Mouse (Mus musculus) thymus, adult 18-20 months (tissue): Measurements from ENCODE around the gene Pcsk1n.

Experiments used
- DNase-seq, 2 experiments: peaks; one replicate each; pipeline ENCODE4 v3.0.0; 2022; ENCODE audit warnings: mixed read lengths in 2 of 2

The Pcsk1n gene

GRCm38 (mm10) chrX:7947108-7947899 is 27.7 kb downstream of the Pcsk1n start, which contains the start of gene Hdac6:
TSS of gene Hdac6 (minus strand) at chrX:7947889.
- peak in 1 of 2 experiments; percentile 14 for DNase-seq

DNA sequence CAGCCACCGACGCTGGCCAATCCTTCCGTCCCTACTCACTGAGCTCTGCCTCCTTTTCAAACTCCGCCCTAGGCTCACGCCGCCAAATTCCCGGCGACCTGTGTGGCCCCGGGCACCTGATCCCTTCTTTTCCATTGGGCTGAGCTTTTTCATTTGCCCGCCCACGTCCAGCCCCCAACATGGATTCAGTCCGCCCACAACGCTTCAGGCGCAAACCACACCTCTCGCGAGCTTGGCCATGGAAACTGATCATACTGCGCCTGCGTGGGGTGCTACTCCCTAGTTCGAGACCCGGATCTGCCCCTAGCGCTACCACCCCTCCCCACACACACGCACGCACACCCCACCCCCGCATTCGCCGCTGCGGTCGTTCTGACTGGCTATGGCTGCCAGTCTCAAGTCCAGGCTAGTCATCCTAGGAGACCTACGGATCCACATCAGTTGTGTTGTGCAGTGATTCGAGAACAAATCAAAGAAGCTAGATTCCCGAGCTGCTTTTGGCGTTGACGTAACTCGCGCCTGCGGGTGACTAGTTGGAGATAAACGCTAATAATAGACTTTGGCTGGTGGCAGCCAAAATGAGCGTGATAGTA is 28.4 kb downstream of the Pcsk1n start:
- DNase-seq: peak; percentile 65 to 82

DNA sequence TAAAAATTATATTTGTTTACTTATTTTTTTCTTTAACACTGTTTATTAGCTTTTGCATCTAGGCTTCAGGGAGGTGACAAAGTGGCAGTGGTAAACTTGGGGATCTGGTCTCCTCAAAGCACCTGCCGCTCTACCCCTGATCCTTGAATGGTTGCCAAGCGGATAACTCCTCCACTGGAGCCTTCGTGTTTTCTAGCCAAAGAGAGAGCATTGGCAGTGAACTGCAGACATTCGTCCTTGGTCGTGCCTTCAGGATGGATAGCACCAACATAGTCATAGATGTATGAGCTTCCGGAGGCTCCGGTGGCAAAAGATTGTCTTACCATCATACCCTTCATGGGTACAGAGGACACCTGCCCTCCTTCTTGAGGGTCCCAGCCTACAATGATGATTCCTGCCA is 30.5 kb downstream of the Pcsk1n start:
- no peak for DNase-seq

DNA sequence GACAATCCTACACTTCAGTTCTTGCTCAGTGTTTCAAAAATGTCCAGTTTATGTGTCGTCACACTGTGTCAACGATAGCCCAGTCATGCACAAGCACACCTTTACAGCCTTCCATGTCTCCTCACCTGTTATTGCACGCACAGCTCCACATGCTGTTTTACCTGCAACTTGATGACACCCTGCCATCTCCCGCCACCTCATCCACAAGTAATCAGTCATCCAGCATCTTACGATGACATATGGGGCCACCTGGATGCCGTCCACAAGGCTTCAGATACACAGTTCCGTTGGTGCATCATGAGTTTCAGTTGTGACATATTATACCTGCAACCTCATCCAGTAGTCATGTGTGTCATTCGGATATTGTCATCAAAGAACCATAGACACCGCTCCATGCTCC is 39.2 kb downstream of the Pcsk1n start:
- no peak for DNase-seq

GRCm38 (mm10) chrX:7963829-7964626 is 44.4 kb downstream of the Pcsk1n start:
- DNase-seq: peak in 1 of 2 experiments; percentile 10

GRCm38 (mm10) chrX:7966161-7966560 is 46.5 kb downstream of the Pcsk1n start:
- DNase-seq: no peak

GRCm38 (mm10) chrX:7967596-7968201 is 48.1 kb downstream of the Pcsk1n start:
- no peak for DNase-seq

DNA sequence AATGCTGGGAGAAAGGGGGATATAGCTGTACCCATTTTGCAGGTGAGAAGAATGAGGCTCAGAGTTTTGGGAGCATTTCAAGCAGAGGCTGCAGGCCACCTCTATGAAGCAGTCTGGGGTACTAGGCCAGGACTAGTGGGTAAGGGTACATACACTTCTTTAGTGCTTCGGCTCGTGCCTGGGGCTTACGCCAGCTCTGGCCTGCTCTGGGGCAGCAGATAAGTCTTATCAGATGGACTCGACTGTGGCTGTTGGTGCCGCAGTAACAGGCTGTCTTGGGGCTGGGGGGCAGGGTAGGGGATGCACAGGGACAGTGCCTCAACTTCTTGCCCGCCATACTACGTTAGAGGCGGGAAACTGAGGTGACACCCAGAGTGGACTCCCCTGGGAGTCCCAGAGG is 48.6 kb downstream of the Pcsk1n start:
- DNase-seq: no peak

DNA sequence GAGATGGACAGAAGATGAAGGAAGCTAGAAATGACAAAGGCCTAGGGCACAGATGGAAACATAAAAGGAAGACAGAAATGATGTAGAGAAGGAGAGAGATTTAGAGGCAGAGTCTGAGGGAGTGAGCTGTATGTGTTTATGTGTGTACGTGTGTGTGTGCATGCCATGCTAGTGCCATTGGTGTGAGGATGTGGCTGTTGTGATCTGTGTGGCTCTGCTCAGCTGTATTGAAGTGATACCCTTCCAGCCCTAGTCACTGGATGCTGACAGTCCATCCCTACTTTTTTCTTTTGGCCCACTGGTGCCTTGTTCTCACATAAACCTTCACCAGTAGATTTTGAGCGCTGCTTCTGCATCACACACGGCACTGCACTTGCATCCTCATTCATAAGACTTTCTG is 49.3 kb downstream of the Pcsk1n start:
- DNase-seq: no peak

- no peak for DNase-seq
Measured at GRCm38 (mm10) chrX:7971292-7971691, 51.7 kb downstream of the Pcsk1n start.
